Mouse (Mus musculus): Measurements from ENCODE around the gene Brwd3.

DNA sequence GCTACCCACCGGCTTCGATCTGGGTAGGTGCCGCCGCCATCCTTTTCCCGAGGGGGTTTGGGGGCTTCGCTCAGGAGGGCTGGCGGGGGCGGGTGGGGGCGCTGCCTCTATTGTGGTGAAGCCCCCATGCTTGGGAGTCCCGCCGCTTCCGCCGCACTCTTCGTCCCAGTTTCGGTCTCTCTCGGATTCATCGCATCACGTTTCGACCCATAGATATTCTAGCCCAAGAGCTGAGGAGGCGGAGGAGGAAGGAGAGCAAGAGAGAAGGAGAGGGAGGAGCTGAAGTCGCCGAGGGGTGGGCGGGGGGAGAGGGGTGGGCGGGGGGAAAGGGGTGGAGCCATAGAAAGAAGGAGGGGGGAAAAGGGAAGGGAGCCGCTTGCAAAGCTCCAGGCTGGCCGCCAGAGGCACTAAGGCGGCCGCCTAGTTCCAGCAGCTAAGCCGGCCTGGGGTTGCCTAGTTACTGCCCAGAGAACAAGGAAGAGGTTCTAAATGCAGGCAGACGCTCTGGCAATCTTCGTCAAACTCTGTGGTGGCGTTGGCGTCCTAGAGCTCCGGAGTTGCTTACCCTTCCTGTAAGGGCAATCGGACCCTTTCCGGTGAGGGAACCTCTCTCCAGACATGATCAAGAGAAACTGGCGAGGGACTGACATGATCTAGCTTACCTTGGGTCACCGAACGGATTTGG lies at the start of gene Brwd3:
- TF ChIP-seq CTCF (IDR thresholded peaks at IDR 0.05; ENCODE audit: extremely low read depth, insufficient read depth, insufficient read length, insufficient replicate concordance) (0 out of 2 replicates have a peak, but pooled peaks have one; percentile 5), POLR2A (IDR thresholded peaks at IDR 0.05; ENCODE audit: low read depth, low read length) (no peak; the same call in 1 of the 2 replicates)

Measured in spleen, adult 2 months (tissue).